Mouse (Mus musculus): Measurements from ENCODE around the gene Pcbp3. TPM values are rescaled to one million over a fixed set of nuclear protein-coding genes. Genes with fewer than 3 reads are reported as not detected.

Gene Pcbp3
- polyA plus RNA-seq, 1 experiment from 2014 or later: 19.7 TPM

DNA sequence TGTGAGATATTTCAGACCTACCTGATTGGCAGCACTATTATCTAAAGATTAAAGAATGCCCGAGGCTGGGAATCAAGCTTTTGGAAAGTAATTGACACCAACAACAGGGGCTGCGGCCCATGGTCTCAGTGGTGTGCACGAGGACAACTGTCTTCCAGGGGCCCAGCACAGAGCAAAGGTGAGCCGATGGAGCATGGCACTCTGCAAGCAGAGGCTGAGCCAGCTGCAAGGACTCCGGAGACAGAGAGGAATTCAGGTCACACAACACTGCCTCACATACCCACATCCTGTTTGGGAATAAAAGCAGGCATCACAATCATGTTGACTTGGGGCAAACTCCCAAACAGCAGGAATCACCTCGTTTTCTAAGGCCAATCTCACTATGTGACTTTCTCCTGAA is 5.5 kb downstream of the Pcbp3 start:
- Histone ChIP-seq H3K27me3 (ENCODE audit: control insufficient read depth, insufficient read depth, low read length) (no peaks in the 10 kb centered on the region), H3K27ac (ENCODE audit: low read depth, low read length) (no peak overlapping the region), H3K9me3 (ENCODE audit: control insufficient read depth, low read length) (no peaks in the 10 kb centered on the region), H3K4me1 (ENCODE audit: control insufficient read depth, insufficient read depth, low read length) (0 out of 2 replicates have a peak, but pooled peaks cover 9% of the 10 kb centered on the region), H3K4me2 (replicated peaks; ENCODE audit: low read depth, low read length) (no peak overlapping the region), H3K36me3 (ENCODE audit: control insufficient read depth, insufficient read depth, low read length) (no peaks in the 10 kb centered on the region), H3K9ac (ENCODE audit: low read depth, low read length) (no peak overlapping the region), H3K4me3 (ENCODE audit: low read length) (no peak overlapping the region)
- ATAC-seq (ENCODE audit: low FRiP score, low TSS enrichment): peak; percentile 94
- 24% methylated on average over 6 of the region's 6 CpGs for WGBS

DNA sequence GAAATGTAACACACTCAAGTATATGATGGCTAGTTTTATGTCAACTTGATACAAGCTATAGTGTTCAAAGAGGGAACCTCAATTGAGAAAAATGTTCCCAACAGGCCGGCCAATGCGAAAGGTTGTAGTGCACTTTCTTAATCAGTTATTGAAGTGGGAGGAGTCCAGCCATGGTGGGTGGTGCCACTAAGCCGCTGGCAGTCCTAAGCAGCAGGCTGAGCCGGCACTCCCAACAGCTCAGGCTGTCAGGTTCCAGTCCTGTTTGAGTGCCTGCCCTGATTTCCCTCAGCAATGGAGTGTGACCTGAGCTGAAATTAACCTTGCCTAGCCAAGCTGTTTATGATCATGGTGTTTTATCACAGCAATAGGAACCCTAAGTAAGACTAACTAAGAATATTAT is 20.6 kb downstream of the Pcbp3 start:
- no peaks in the 10 kb centered on the region for H3K27me3 ChIP-seq (ENCODE audit: control insufficient read depth, insufficient read depth, low read length)
- no peak overlapping the region for H3K9ac ChIP-seq (ENCODE audit: low read depth, low read length)
- H3K27ac ChIP-seq (ENCODE audit: low read depth, low read length): no peak overlapping the region
- no peak for ATAC-seq (ENCODE audit: low FRiP score, low TSS enrichment)
- no peaks in the 10 kb centered on the region for H3K9me3 ChIP-seq (ENCODE audit: control insufficient read depth, low read length)
- H3K36me3 ChIP-seq (ENCODE audit: control insufficient read depth, insufficient read depth, low read length): no peaks in the 10 kb centered on the region
- WGBS: 55% methylated on average over 4 of the region's 4 CpGs
- no peaks in the 10 kb centered on the region for H3K4me1 ChIP-seq (ENCODE audit: control insufficient read depth, insufficient read depth, low read length)
- no peak overlapping the region for H3K4me3 ChIP-seq (ENCODE audit: low read length)
- H3K4me2 ChIP-seq (replicated peaks; ENCODE audit: low read depth, low read length): no peak overlapping the region

DNA sequence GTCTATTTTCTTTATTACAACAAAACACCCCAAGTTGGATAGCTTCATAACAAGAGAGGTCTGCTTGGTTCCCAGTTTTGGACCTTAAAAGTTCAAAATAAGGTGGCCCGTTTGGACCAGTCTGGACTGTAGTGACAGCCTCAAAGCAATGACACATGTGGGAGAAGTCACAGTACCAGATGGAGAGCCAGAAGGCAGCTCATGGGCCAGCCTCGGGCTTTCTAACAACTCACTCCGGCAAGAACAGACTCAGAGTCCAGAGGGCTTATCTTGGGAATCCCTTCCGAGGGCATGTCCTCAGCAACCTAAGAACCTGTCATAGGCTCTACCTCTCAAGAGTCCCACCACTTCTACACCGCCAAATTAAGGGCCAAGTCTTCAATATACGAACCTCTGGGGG is 24.9 kb downstream of the Pcbp3 start:
- Histone ChIP-seq H3K27me3 (ENCODE audit: control insufficient read depth, insufficient read depth, low read length) (no peaks in the 10 kb centered on the region), H3K36me3 (ENCODE audit: control insufficient read depth, insufficient read depth, low read length) (no peaks in the 10 kb centered on the region), H3K4me3 (ENCODE audit: low read length) (no peak overlapping the region), H3K4me1 (ENCODE audit: control insufficient read depth, insufficient read depth, low read length) (no peaks in the 10 kb centered on the region), H3K4me2 (replicated peaks; ENCODE audit: low read depth, low read length) (no peak overlapping the region), H3K9ac (ENCODE audit: low read depth, low read length) (no peak overlapping the region), H3K27ac (ENCODE audit: low read depth, low read length) (no peak overlapping the region), H3K9me3 (ENCODE audit: control insufficient read depth, low read length) (no peaks in the 10 kb centered on the region)
- ATAC-seq (ENCODE audit: low FRiP score, low TSS enrichment): no peak
- WGBS: 94% methylated on average over 6 of the region's 6 CpGs

DNA sequence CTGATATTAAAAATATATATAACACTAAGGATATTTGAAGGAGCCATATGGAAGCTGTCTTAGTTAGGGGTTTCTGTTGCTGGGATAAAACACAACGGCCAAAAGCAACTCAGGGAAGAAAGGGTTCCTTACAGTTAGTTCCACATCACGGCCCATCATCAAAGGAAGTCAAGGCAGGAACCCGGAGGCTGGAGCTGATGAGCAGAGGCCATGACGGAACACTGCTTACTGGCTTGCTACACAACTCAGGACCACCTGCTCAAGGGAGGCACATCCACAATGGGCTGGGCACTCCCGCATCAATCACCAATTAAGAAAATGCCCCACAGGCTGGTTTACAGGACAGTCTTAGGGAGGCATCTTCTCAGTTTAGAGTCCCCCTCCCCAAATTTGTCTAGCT is 26.9 kb downstream of the Pcbp3 start:
- Histone ChIP-seq H3K9ac (ENCODE audit: low read depth, low read length) (no peak overlapping the region), H3K27ac (ENCODE audit: low read depth, low read length) (no peak overlapping the region), H3K36me3 (ENCODE audit: control insufficient read depth, insufficient read depth, low read length) (no peaks in the 10 kb centered on the region), H3K9me3 (ENCODE audit: control insufficient read depth, low read length) (no peaks in the 10 kb centered on the region), H3K4me2 (replicated peaks; ENCODE audit: low read depth, low read length) (no peak overlapping the region), H3K4me1 (ENCODE audit: control insufficient read depth, insufficient read depth, low read length) (no peaks in the 10 kb centered on the region), H3K4me3 (ENCODE audit: low read length) (no peak overlapping the region), H3K27me3 (ENCODE audit: control insufficient read depth, insufficient read depth, low read length) (no peaks in the 10 kb centered on the region)
- WGBS: 36% methylated on average over 5 of the region's 5 CpGs
- peak; percentile 76; the same call in 1 of the 2 replicates for ATAC-seq (ENCODE audit: low FRiP score, low TSS enrichment)

DNA sequence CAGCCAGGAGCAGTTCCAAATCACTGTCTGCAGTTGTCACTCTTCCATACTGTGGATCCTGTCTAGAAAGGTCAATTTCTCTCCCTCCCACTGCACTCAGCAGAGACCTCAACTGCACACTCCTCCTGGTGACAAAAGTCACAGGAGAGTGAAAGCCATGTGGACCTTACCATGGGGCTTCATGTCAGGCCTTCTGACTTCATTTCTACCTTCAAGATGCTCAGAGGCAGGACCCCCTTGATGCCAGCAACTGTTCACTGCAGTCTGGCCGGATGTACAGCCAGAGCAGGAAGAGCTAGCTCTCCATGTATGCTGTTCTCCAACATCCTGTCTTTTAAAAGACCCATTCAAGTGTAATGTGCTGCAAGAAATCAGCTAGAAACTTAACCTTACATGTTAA is 29.9 kb downstream of the Pcbp3 start:
- Histone ChIP-seq H3K9me3 (ENCODE audit: control insufficient read depth, low read length) (no peaks in the 10 kb centered on the region), H3K4me3 (ENCODE audit: low read length) (no peak overlapping the region), H3K27ac (ENCODE audit: low read depth, low read length) (no peak overlapping the region), H3K27me3 (ENCODE audit: control insufficient read depth, insufficient read depth, low read length) (no peaks in the 10 kb centered on the region), H3K4me1 (ENCODE audit: control insufficient read depth, insufficient read depth, low read length) (no peaks in the 10 kb centered on the region), H3K4me2 (replicated peaks; ENCODE audit: low read depth, low read length) (no peak overlapping the region), H3K9ac (ENCODE audit: low read depth, low read length) (no peak overlapping the region), H3K36me3 (ENCODE audit: control insufficient read depth, insufficient read depth, low read length) (no peaks in the 10 kb centered on the region)
- WGBS: 79% methylated on average over 1 of the region's 1 CpGs
- ATAC-seq (ENCODE audit: low FRiP score, low TSS enrichment): no peak

DNA sequence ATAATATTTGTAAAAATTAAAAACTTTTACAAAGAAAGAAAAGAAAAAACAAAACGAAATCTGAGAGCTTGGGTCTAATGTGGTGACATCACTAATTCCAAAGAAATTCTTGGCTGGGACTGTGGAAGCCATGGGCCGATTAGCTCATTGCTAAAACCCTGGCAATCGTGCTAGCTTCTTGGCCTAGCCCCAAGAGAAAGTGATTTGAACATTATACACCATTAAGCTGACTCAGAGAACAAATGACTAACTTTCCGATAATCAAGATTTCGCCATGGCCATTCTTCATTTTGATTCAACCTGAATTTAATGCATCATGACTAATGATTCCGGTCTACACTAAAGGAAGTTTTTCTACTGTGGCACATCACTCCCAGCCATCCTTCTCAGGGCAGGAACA is 30.6 kb downstream of the Pcbp3 start:
- Histone ChIP-seq H3K4me3 (ENCODE audit: low read length) (no peak overlapping the region), H3K9me3 (ENCODE audit: control insufficient read depth, low read length) (no peaks in the 10 kb centered on the region), H3K4me1 (ENCODE audit: control insufficient read depth, insufficient read depth, low read length) (no peaks in the 10 kb centered on the region), H3K9ac (ENCODE audit: low read depth, low read length) (no peak overlapping the region), H3K27me3 (ENCODE audit: control insufficient read depth, insufficient read depth, low read length) (no peaks in the 10 kb centered on the region), H3K4me2 (replicated peaks; ENCODE audit: low read depth, low read length) (no peak overlapping the region), H3K27ac (ENCODE audit: low read depth, low read length) (no peak overlapping the region), H3K36me3 (ENCODE audit: control insufficient read depth, insufficient read depth, low read length) (no peaks in the 10 kb centered on the region)
- ATAC-seq (ENCODE audit: low FRiP score, low TSS enrichment): no peak
- 79% methylated on average over 6 of the region's 6 CpGs for WGBS

DNA sequence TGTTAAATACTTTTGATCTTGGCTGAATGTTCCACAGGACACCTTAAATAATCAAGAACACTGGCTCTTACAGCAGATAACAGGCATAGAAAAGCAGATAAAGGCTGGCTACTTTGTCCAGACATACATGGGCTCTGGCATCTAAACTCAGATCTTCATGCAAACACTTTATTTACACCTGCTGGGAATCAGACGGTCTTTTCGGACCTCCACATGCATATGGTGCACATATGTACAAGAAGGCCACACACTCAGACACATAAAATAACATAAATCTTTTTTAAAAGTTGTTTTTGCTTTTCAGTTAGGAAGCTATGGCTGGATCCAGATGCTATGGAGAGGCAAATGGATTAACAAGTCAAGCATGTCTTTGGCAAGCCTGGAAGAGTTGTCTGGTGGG is 37.2 kb downstream of the Pcbp3 start:
- no peaks in the 10 kb centered on the region for H3K4me1 ChIP-seq (ENCODE audit: control insufficient read depth, insufficient read depth, low read length)
- H3K27ac ChIP-seq (ENCODE audit: low read depth, low read length): no peak overlapping the region
- H3K4me3 ChIP-seq (ENCODE audit: low read length): no peak overlapping the region
- WGBS: 90% methylated on average over 2 of the region's 2 CpGs
- no peaks in the 10 kb centered on the region for H3K36me3 ChIP-seq (ENCODE audit: control insufficient read depth, insufficient read depth, low read length)
- no peak overlapping the region for H3K9ac ChIP-seq (ENCODE audit: low read depth, low read length)
- 0 out of 2 replicates have a peak, but pooled peaks cover under 1% of the 10 kb centered on the region for H3K9me3 ChIP-seq (ENCODE audit: control insufficient read depth, low read length)
- H3K27me3 ChIP-seq (ENCODE audit: control insufficient read depth, insufficient read depth, low read length): no peaks in the 10 kb centered on the region
- no peak overlapping the region for H3K4me2 ChIP-seq (replicated peaks; ENCODE audit: low read depth, low read length)
- no peak for ATAC-seq (ENCODE audit: low FRiP score, low TSS enrichment)

DNA sequence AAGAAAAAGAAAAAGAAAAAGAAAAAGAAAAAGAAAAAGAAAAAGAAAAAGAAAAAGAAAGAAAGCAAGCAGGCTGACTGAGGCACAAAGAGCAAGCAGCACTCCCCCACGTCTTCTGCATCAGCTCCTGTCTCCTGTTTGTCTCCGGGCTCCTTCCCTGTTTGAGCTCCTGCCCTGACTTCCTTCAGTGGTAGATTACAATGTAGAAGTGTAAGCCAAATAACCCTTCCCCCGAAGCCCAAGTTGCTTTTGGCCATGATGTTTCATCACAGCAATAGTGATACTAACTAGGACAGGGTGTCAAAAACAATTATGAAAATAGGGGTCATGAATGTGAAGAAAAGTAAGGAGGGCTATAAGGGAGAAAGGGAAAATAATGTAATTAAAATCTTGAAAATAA is 43.6 kb downstream of the Pcbp3 start:
- WGBS: 75% methylated on average over 3 of the region's 3 CpGs
- Histone ChIP-seq H3K36me3 (ENCODE audit: control insufficient read depth, insufficient read depth, low read length) (no peaks in the 10 kb centered on the region), H3K9me3 (ENCODE audit: control insufficient read depth, low read length) (0 out of 2 replicates have a peak, but pooled peaks cover 2% of the 10 kb centered on the region), H3K4me2 (replicated peaks; ENCODE audit: low read depth, low read length) (no peak overlapping the region), H3K4me3 (ENCODE audit: low read length) (no peak overlapping the region), H3K27ac (ENCODE audit: low read depth, low read length) (no peak overlapping the region), H3K27me3 (ENCODE audit: control insufficient read depth, insufficient read depth, low read length) (no peaks in the 10 kb centered on the region), H3K9ac (ENCODE audit: low read depth, low read length) (no peak overlapping the region), H3K4me1 (ENCODE audit: control insufficient read depth, insufficient read depth, low read length) (no peaks in the 10 kb centered on the region)
- no peak for ATAC-seq (ENCODE audit: low FRiP score, low TSS enrichment)

DNA sequence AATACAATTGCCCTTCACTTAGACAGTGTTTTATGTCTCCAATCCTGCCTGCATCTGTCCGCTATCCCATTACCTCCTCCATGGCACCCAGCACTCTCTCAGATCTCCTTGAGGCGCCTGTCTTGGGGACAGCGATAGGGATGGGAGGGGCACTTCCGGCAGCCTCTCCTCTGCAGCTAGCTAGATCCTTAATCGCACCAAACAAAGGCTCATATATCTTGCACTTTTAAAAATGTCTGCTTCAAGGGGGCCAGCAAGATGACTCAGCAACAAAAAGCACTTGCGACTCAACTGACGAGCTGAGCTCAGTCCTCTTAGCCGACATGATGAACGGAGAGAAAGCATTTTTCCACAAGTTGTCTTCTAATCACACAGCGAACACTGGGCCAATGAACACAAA is 55.3 kb downstream of the Pcbp3 start:
- Histone ChIP-seq H3K9ac (ENCODE audit: low read depth, low read length) (no peak overlapping the region), H3K36me3 (ENCODE audit: control insufficient read depth, insufficient read depth, low read length) (no peaks in the 10 kb centered on the region), H3K9me3 (ENCODE audit: control insufficient read depth, low read length) (no peaks in the 10 kb centered on the region), H3K4me2 (replicated peaks; ENCODE audit: low read depth, low read length) (peak overlapping the region; percentile 38), H3K27ac (ENCODE audit: low read depth, low read length) (peak overlapping the region; percentile 10; the same call in 1 of the 2 replicates), H3K4me1 (ENCODE audit: control insufficient read depth, insufficient read depth, low read length) (peaks cover 27% of the 10 kb centered on the region), H3K4me3 (ENCODE audit: low read length) (peak overlapping the region; percentile 0; the same call in 1 of the 2 replicates), H3K27me3 (ENCODE audit: control insufficient read depth, insufficient read depth, low read length) (no peaks in the 10 kb centered on the region)
- peak; percentile 82; the same call in 1 of the 2 replicates for ATAC-seq (ENCODE audit: low FRiP score, low TSS enrichment)
- 17% methylated on average over 10 of the region's 10 CpGs for WGBS

Measured in kidney, embryonic 14.5 days (tissue).